Mouse (Mus musculus): ENCODE data around the gene Siah1b. TPM values are rescaled to one million over a fixed set of nuclear protein-coding genes. Genes with fewer than 3 reads are reported as not detected.

Gene Siah1b
- polyA plus RNA-seq, 1 experiment from 2014 or later = 42.8 TPM

GRCm38 (mm10) chrX:164058523-164058922 lies 17.8 kb downstream of the Siah1b start:
- Histone ChIP-seq H3K4me3 (ENCODE audit: low read depth, low read length) (no peak overlapping the region), H3K27ac (replicated peaks; ENCODE audit: low read depth, low read length) (no peak overlapping the region), H3K27me3 (ENCODE audit: control insufficient read depth, insufficient read depth, low read length) (no peaks in the 10 kb centered on the region), H3K9ac (replicated peaks; ENCODE audit: low read length) (no peak overlapping the region), H3K4me2 (ENCODE audit: low read depth, low read length) (no peak overlapping the region), H3K9me3 (replicated peaks; ENCODE audit: control insufficient read depth, low read length) (no peaks in the 10 kb centered on the region), H3K36me3 (replicated peaks; ENCODE audit: control insufficient read depth, insufficient read depth, low read depth, low read length) (no peaks in the 10 kb centered on the region), H3K4me1 (ENCODE audit: control insufficient read depth, insufficient read depth, low read length) (no peaks in the 10 kb centered on the region)
- DNase-seq (ENCODE audit: low spot score) = no peak
- WGBS = 82% methylated on average over 3 of the region's 3 CpGs
- no peak for ATAC-seq (replicated peaks; ENCODE audit: insufficient number of reproducible peaks, low FRiP score, low TSS enrichment, low read depth)

- DNase-seq (ENCODE audit: low spot score) = no peak
- Histone ChIP-seq H3K27ac (replicated peaks; ENCODE audit: low read depth, low read length) (no peak overlapping the region), H3K4me3 (ENCODE audit: low read depth, low read length) (no peak overlapping the region), H3K27me3 (ENCODE audit: control insufficient read depth, insufficient read depth, low read length) (no peaks in the 10 kb centered on the region), H3K36me3 (replicated peaks; ENCODE audit: control insufficient read depth, insufficient read depth, low read depth, low read length) (no peaks in the 10 kb centered on the region), H3K4me2 (ENCODE audit: low read depth, low read length) (no peak overlapping the region), H3K4me1 (ENCODE audit: control insufficient read depth, insufficient read depth, low read length) (no peaks in the 10 kb centered on the region), H3K9ac (replicated peaks; ENCODE audit: low read length) (no peak overlapping the region), H3K9me3 (replicated peaks; ENCODE audit: control insufficient read depth, low read length) (no peaks in the 10 kb centered on the region)
- WGBS = 84% methylated on average over 4 of the region's 4 CpGs
- ATAC-seq (replicated peaks; ENCODE audit: insufficient number of reproducible peaks, low FRiP score, low TSS enrichment, low read depth) = no peak
These were observed 20.6 kb downstream of the Siah1b start for GRCm38 (mm10) chrX:164055726-164056125.

GRCm38 (mm10) chrX:164046736-164047135 lies 29.6 kb downstream of the Siah1b start:
- H3K9me3 ChIP-seq (replicated peaks; ENCODE audit: control insufficient read depth, low read length) = no peaks in the 10 kb centered on the region
- no peaks in the 10 kb centered on the region for H3K4me1 ChIP-seq (ENCODE audit: control insufficient read depth, insufficient read depth, low read length)
- no peak for ATAC-seq (replicated peaks; ENCODE audit: insufficient number of reproducible peaks, low FRiP score, low TSS enrichment, low read depth)
- 83% methylated on average over 2 of the region's 2 CpGs for WGBS
- no peak overlapping the region for H3K27ac ChIP-seq (replicated peaks; ENCODE audit: low read depth, low read length)
- no peaks in the 10 kb centered on the region for H3K36me3 ChIP-seq (replicated peaks; ENCODE audit: control insufficient read depth, insufficient read depth, low read depth, low read length)
- H3K4me3 ChIP-seq (ENCODE audit: low read depth, low read length) = no peak overlapping the region
- no peaks in the 10 kb centered on the region for H3K27me3 ChIP-seq (ENCODE audit: control insufficient read depth, insufficient read depth, low read length)
- no peak overlapping the region for H3K4me2 ChIP-seq (ENCODE audit: low read depth, low read length)
- DNase-seq (ENCODE audit: low spot score) = no peak
- H3K9ac ChIP-seq (replicated peaks; ENCODE audit: low read length) = no peak overlapping the region

- no peak overlapping the region for H3K27ac ChIP-seq (replicated peaks; ENCODE audit: low read depth, low read length)
- H3K4me1 ChIP-seq (ENCODE audit: control insufficient read depth, insufficient read depth, low read length) = no peaks in the 10 kb centered on the region
- H3K9me3 ChIP-seq (replicated peaks; ENCODE audit: control insufficient read depth, low read length) = no peaks in the 10 kb centered on the region
- no peak overlapping the region for H3K4me3 ChIP-seq (ENCODE audit: low read depth, low read length)
- DNase-seq (ENCODE audit: low spot score) (no peak), ATAC-seq (replicated peaks; ENCODE audit: insufficient number of reproducible peaks, low FRiP score, low TSS enrichment, low read depth) (no peak)
- no peak overlapping the region for H3K9ac ChIP-seq (replicated peaks; ENCODE audit: low read length)
- H3K36me3 ChIP-seq (replicated peaks; ENCODE audit: control insufficient read depth, insufficient read depth, low read depth, low read length) = no peaks in the 10 kb centered on the region
- H3K27me3 ChIP-seq (ENCODE audit: control insufficient read depth, insufficient read depth, low read length) = no peaks in the 10 kb centered on the region
- H3K4me2 ChIP-seq (ENCODE audit: low read depth, low read length) = no peak overlapping the region
- WGBS = 69% methylated on average over 13 of the region's 13 CpGs
These were observed 34.2 kb downstream of the Siah1b start for GRCm38 (mm10) chrX:164042069-164042468.

GRCm38 (mm10) chrX:164038882-164039281 lies 37.4 kb downstream of the Siah1b start:
- no peak for DNase-seq (ENCODE audit: low spot score)
- no peak for ATAC-seq (replicated peaks; ENCODE audit: insufficient number of reproducible peaks, low FRiP score, low TSS enrichment, low read depth)

GRCm38 (mm10) chrX:164035931-164036330 lies 40.4 kb downstream of the Siah1b start:
- H3K4me1 ChIP-seq (ENCODE audit: control insufficient read depth, insufficient read depth, low read length) = no peaks in the 10 kb centered on the region
- H3K4me3 ChIP-seq (ENCODE audit: low read depth, low read length) = no peak overlapping the region
- no peaks in the 10 kb centered on the region for H3K9me3 ChIP-seq (replicated peaks; ENCODE audit: control insufficient read depth, low read length)
- DNase-seq (ENCODE audit: low spot score) (no peak), ATAC-seq (replicated peaks; ENCODE audit: insufficient number of reproducible peaks, low FRiP score, low TSS enrichment, low read depth) (no peak)
- H3K9ac ChIP-seq (replicated peaks; ENCODE audit: low read length) = no peak overlapping the region
- no peak overlapping the region for H3K27ac ChIP-seq (replicated peaks; ENCODE audit: low read depth, low read length)
- 90% methylated on average over 7 of the region's 7 CpGs for WGBS
- no peaks in the 10 kb centered on the region for H3K36me3 ChIP-seq (replicated peaks; ENCODE audit: control insufficient read depth, insufficient read depth, low read depth, low read length)
- H3K4me2 ChIP-seq (ENCODE audit: low read depth, low read length) = no peak overlapping the region
- H3K27me3 ChIP-seq (ENCODE audit: control insufficient read depth, insufficient read depth, low read length) = no peaks in the 10 kb centered on the region

More at GRCm38 (mm10) chrX:164038882-164039281, 37.4 kb downstream of the Siah1b start:
- no peak overlapping the region for H3K27ac ChIP-seq (replicated peaks; ENCODE audit: low read depth, low read length)
- no peak overlapping the region for H3K4me3 ChIP-seq (ENCODE audit: low read depth, low read length)
- no peaks in the 10 kb centered on the region for H3K9me3 ChIP-seq (replicated peaks; ENCODE audit: control insufficient read depth, low read length)
- H3K36me3 ChIP-seq (replicated peaks; ENCODE audit: control insufficient read depth, insufficient read depth, low read depth, low read length) = no peaks in the 10 kb centered on the region
- H3K4me2 ChIP-seq (ENCODE audit: low read depth, low read length) = no peak overlapping the region
- 30% methylated on average over 2 of the region's 2 CpGs for WGBS
- no peaks in the 10 kb centered on the region for H3K27me3 ChIP-seq (ENCODE audit: control insufficient read depth, insufficient read depth, low read length)
- H3K4me1 ChIP-seq (ENCODE audit: control insufficient read depth, insufficient read depth, low read length) = no peaks in the 10 kb centered on the region
- no peak overlapping the region for H3K9ac ChIP-seq (replicated peaks; ENCODE audit: low read length)

- H3K27me3 ChIP-seq (ENCODE audit: control insufficient read depth, insufficient read depth, low read length) = no peaks in the 10 kb centered on the region
- H3K9ac ChIP-seq (replicated peaks; ENCODE audit: low read length) = no peak overlapping the region
- H3K36me3 ChIP-seq (replicated peaks; ENCODE audit: control insufficient read depth, insufficient read depth, low read depth, low read length) = no peaks in the 10 kb centered on the region
- H3K9me3 ChIP-seq (replicated peaks; ENCODE audit: control insufficient read depth, low read length) = no peaks in the 10 kb centered on the region
- no peak overlapping the region for H3K4me2 ChIP-seq (ENCODE audit: low read depth, low read length)
- no peak overlapping the region for H3K4me3 ChIP-seq (ENCODE audit: low read depth, low read length)
- 90% methylated on average over 2 of the region's 2 CpGs for WGBS
- ATAC-seq (replicated peaks; ENCODE audit: insufficient number of reproducible peaks, low FRiP score, low TSS enrichment, low read depth) = no peak
- no peak overlapping the region for H3K27ac ChIP-seq (replicated peaks; ENCODE audit: low read depth, low read length)
- H3K4me1 ChIP-seq (ENCODE audit: control insufficient read depth, insufficient read depth, low read length) = no peaks in the 10 kb centered on the region
- DNase-seq (ENCODE audit: low spot score) = no peak
These were observed 40.9 kb downstream of the Siah1b start for GRCm38 (mm10) chrX:164035401-164035800.

GRCm38 (mm10) chrX:164032526-164032925 lies 43.8 kb downstream of the Siah1b start:
- 87% methylated on average over 7 of the region's 7 CpGs for WGBS
- H3K27me3 ChIP-seq (ENCODE audit: control insufficient read depth, insufficient read depth, low read length) = no peaks in the 10 kb centered on the region
- no peak overlapping the region for H3K9ac ChIP-seq (replicated peaks; ENCODE audit: low read length)

More at GRCm38 (mm10) chrX:164032526-164032925, 43.8 kb downstream of the Siah1b start:
- no peak for ATAC-seq (replicated peaks; ENCODE audit: insufficient number of reproducible peaks, low FRiP score, low TSS enrichment, low read depth)
- DNase-seq (ENCODE audit: low spot score) = no peak
- no peaks in the 10 kb centered on the region for H3K36me3 ChIP-seq (replicated peaks; ENCODE audit: control insufficient read depth, insufficient read depth, low read depth, low read length)
- H3K27ac ChIP-seq (replicated peaks; ENCODE audit: low read depth, low read length) = no peak overlapping the region
- no peak overlapping the region for H3K4me2 ChIP-seq (ENCODE audit: low read depth, low read length)
- H3K9me3 ChIP-seq (replicated peaks; ENCODE audit: control insufficient read depth, low read length) = no peaks in the 10 kb centered on the region
- no peaks in the 10 kb centered on the region for H3K4me1 ChIP-seq (ENCODE audit: control insufficient read depth, insufficient read depth, low read length)
- H3K4me3 ChIP-seq (ENCODE audit: low read depth, low read length) = no peak overlapping the region
